Mouse (Mus musculus) induced T-regulatory cell, adult 2 months (primary cell): ENCODE data around the gene Rnf103.

Experiments used
- DNase-seq: peaks from one replicate; pipeline ENCODE4 v3.0.0-alpha.2; 2012; ENCODE audit warnings: low read depth

The Rnf103 gene

DNA sequence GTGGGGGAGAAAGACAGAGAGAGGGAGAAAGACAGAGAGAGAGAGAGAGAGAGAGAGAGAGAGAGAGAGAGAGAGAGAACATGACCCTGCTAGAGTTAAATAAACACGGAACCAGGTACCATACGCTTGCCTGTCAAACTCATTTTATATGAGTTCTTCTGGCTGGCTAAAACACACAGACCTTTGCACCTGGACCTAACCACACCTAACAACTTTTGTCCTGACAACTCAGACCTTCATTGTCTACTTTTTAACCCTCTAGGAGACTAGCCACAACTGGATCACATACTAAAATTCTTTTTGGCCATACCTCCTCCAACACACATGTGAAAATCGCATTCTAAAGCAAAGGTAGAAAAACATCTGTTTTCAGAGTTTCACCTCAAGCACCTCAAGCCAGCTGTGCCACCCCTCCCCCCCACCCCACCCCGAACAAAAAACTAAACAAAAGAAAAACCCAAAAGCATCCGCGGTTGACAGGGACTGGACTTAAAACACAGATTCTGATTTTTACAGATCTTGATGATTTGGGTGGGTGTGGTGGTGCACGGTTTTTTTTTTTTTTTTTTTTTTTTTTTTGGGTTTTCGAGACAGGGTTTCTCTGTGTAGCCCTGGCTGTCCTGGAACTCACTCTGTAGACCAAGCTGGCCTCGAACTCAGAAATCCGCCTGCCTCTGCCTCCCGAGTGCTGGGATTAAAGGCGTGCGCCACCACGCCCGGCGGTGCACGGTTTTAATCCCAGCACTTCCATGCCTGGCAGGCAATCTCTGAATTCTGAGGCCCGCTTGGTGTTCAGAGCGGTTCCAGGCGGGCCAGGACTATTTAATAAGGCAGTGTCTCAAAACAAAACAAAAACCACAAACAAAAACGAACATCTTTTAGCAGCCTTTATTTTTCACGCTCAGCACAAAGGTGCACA, 679 bp upstream of the Rnf103 start:
- DNase-seq = peak; percentile 57

DNA sequence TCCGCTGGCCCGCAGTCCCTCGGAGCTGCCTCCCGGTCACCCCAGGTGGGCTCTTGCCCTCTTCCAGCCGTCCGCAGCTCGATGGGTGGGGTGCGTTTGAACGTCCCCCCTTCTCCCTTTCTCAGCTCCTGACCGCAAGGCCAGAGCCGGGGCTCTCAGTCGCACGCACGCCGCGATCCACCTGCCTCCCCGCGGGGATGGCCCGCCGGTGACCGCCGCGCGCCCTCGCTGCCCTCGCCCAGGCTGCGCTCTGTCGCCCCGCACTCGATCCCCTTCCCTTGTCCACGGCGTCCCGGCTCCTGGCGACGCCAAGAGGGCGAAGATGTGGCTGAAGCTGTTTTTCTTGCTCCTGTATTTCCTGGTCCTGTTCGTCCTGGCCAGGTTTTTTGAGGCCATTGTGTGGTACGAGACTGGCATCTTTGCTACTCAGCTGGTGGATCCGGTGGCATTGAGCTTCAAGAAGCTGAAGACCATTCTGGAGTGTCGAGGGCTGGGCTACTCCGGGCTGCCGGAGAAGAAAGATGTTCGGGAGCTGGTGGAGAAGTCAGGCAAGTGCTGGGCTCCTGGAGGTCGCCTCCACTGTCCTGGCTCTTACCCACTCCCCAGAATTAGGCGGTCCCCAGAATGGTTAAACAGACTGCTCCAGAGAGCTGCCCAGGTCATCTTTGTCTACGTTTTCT, 787 bp downstream of the Rnf103 start:
- DNase-seq = peak; percentile 60

DNA sequence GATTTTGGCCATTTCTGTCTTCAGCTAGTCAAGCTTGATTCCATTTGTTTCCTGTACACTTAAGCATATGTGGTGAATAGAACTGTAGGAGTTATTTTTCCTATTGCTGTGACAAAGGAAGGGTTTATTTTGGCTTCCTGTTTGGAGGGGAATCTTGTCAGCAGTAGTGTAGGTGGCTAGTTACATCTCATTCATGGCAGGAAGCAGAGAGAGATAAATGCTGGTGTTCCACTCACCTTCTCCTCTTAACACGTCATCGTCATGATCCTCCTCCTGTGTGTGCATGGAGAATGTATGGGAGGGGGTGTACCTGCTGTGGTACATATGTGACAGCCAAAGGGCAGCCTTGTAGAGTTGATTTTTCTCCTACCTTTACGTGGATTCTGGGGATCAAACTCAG, 6.9 kb downstream of the Rnf103 start:
- DNase-seq = no peak

DNA sequence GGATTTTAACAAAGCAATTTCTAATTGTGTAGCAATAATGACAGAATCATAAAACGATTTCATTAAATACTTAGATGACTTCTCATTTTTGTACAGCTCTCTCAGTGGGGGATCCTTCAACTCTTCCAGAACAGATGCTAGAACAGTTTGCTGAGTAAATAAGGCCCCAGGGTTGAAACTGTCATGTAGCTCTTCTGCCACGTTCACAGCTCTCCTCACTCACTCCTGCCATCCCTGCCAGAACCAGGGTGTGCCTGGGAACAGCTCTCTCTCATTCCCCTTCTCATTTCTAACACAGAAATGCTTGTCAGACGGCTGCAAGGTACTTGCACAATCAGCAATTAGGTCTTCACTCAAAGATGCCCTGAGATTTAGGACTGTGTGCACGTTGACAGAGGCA, 9.3 kb downstream of the Rnf103 start:
- DNase-seq = no peak

DNA sequence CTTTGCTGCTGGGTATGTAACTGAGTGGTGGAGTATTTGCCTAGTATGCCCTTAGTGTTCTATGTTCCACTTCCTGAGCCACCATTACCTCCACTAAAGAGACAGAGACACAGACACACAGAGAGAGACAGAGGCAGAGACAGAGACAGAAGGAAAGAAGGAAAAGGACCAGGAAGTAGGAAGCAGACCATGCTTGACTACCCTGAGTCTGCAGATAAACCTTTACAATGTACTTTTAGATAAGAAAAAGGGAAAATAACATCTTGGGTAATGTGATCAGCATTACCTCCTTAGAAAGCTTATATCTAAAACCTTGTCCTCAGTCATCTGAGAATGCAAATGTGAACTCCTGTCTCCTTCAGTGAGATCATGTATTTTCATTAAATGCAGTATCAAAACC, 10.0 kb downstream of the Rnf103 start:
- no peak for DNase-seq

DNA sequence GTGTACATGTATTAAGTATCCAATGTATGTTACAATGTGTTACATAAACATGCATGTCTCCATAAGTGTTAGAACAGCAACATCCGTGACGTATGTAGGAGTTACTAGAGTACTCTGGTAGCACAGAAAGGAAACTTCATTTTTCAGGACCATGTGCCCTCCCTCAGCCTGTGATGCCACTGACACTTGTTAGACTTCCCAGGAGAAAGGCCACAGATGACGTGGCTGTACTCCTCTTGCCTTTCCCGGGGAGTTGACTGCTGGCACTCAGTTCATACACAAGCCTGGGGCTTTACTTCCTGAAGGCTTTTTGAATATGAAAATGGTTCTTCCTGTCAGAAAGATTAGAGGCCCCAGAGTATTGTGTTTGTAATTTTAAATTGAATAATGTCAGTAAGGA, 10.4 kb downstream of the Rnf103 start:
- no peak for DNase-seq

DNA sequence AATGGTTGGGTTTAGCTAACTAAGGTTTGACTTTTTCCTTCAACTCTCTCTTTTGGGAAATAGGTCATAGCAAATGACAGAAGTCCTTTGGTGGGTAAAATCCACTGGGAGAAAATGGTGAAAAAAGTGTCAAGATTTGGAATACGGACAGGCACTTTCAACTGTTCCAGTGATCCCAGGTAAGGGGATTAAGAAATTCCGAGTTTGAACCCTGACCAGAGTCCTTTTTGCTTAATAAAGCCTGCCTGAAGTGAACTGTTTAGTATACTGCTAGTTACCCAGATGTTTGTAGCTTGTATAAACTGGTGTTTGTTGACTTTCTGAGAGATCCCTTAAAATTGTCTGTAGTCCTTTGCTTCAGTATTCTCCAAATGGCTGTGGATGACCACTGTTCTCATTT, 12.0 kb downstream of the Rnf103 start:
- no peak for DNase-seq

DNA sequence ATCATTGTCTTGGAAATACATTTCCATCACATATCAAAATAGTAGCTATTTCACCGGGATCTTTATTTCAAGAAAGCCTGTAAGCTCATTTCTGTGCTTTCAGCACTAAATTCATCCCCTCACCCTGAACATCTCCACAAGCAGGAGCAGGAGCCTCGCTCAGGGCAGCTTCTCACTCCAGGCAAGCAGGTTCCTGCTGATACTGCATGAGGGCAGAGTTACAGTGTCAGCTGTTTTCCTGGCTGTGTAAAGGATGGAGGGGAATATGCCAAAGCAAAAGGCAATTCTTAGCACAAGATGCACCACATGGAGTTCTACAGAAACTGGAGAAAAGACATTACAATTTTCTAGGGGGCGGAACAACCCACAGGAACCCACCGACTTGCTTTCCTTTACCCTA, 25.8 kb downstream of the Rnf103 start:
- no peak for DNase-seq

DNA sequence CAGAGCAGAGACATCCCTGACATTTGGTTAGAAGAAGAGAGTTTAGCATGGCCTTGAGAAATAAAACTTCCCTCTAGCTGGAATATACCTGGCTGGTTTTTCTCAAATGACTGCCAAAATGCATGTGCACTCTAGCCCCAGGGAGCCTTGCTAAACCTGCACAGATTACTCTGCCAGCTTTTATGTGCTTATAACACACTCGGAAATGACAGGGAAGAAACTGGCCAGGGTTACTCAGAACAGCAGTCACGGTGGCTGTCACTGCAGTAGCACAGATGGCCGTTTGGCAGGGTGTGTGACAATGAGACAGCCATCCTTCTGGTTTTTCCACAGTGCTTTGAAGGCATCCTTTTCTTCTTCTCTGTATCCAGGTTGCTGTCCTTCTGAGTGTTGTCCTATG, 31.9 kb downstream of the Rnf103 start:
- DNase-seq = no peak

DNA sequence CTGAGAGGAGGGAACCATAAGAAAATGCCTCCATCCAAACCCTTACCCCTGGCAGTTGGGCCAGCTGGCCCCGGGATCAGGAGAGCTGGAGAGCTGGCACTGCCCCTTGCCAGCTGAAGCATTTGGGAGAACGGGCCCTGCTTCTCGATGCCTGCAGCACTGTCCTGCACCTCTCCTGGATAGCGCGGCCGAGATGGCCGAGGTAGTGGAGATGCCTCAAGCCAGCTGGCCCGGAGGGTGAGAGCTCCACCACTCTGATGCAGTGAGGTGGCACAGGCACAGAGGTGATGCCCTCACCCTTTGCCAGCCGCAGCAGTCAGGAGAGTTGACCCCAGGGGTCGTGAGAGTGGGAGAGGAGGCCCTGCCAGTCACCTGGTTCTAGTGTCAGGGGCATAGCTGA, 33.4 kb downstream of the Rnf103 start:
- DNase-seq = no peak

DNA sequence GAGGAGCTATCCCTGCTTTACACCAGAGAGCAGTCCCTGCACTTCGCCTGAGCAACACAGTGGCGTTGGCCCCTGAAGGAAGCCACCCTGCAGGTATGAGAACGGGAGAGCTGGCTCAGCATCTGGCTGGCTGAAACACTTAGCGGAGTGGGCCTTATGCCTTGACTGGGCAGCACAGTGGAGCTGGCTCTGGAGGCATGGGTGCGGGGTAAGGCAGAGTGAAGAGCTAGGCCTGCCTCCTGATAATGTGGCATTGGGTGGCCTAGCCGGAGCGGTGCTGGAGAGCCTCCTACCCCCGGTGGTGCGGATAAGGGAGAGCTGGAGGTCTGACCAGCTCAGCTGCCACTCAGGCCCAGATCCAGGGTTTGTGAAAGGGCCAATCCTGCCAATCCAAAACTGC, 34.1 kb downstream of the Rnf103 start:
- DNase-seq = no peak

DNA sequence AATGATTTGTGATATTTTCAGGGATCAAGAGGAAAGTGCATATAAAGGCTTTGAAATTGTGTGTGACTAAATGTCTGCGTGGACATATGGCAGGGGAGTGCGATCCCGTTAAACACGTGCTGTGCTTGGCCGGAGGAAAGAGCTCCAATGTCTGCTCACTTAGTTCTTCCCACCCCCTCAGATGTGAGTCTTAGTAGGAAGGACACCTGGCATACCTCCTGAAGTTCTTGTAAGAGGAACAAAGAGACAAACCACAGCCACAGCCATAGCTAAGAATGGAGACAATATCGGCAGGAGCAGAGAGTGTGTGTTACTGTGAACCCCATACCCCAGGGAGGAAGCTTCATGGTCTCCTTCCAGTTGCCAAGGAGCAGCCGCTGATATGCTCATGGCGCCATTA, 36.5 kb downstream of the Rnf103 start:
- DNase-seq = no peak

DNA sequence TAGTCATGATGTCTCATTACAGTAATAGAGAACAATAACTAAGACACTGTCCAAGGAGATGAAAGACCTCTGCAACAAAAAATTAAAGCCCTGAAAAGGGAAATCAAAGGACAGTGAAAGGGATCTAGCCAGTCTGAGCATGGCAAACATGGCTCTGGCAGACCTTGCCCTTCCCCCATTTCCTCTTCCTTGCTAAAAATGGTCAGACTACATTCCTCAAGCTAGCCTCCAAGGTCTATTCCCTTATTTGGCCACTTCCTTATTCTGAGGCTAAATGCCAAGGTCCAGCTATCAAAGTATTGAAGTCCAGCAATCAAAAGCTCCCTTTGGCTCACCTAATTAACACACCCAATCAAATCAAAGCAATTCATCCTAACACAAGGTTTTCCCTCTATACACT, 43.6 kb downstream of the Rnf103 start:
- DNase-seq = no peak

DNA sequence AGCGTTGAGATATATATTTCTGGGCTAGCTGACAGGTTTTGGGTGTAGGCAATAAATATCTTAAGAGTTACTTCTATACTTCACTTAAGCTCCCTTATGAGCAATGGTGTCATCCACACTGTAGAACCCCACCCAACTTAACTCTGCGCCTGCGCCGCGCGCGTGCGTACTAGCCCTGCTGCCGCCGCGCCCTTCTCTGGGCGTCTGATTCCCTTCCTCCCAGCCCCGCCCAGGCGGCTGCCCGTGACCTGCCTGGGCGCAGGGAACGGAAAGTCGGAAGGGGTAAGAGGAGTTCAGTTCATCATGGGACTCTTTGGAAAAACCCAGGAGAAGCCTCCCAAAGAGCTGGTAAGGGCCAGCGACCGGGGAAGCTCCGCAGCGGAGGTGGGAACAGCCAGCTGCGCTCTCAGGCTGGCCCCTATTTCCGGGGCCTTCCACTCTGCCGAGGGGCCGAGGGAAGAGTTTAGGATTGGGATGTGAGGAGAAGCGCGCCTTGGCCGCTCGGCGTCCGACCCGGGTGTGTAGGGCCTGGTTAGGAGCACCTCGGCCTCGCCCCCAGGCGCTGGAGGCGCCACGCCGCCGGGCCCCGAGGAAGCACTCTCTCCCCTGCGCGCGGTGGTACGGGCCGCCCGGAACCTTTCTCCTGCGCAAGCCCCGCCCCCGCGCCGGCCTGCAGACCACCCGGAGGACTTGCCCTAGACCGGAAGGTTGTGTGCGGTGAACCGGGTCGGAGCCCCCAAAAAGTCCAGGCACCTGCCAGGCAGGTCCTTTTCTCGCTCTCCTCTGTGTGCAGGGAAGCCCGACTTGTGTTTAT, 50.2 kb downstream of the Rnf103 start, which contains the start of gene Chmp3:
Gene Chmp3 (plus strand): TSS at position 112 of the 814 bp plus-strand sequence.
- peak; percentile 96 for DNase-seq

DNA sequence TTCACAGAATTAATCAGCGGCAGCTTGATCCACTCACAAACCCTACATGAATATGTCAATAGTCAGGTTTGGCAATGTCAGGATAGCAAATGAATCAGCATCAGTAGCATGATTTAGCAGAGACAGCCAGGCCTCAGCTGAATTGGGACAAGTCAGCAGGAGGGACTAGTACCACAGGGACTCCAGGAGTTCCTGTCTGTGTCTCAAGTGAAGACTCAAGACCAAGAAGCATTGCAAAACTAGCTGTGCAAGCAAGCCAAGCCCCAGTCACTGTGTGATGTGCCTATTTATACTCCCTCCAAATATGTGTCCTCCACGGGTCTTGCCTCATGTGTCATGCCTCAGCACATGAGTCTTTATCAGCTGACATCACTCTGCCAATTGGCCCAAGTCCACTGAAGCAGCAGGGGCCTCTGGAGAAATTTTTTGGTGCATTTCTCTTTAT, 61.8 kb downstream of the Rnf103 start:
- no peak for DNase-seq

DNA sequence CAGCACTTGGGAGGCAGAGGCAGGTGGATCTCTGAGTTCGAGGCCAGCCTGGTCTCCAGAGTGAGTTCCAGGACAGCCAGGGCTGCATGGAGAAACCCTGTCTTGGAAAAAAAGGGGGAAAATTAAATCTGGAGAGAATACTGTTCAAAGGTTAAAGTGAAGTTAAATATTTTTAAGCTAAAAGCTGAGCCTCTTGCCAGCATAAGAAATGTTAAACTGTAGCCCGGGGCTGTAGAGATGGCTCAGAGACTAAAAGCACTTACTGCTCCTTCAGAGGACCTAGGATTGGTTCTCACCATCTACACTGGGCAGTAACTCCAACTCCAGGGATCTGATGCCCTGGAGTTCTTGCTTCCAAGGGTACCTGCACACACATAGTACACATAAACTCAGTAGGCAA, 63.1 kb downstream of the Rnf103 start:
- DNase-seq = no peak
